Mouse (Mus musculus): ENCODE results near the gene Guca2b.

GRCm38 (mm10) chr4:119634908-119635660 lies 23.7 kb downstream of the Guca2b start:
- no peak for TF ChIP-seq CTCF (IDR thresholded peaks at IDR 0.05; ENCODE audit: insufficient read depth, low read depth, low read length)
- TF ChIP-seq POLR2A (IDR thresholded peaks at IDR 0.05; ENCODE audit: insufficient read depth, low read depth, low read length): no peak

Measured in olfactory bulb, adult 2 months (tissue).